Mouse (Mus musculus): ENCODE measurements around the gene Atrn.
"Not testable (repeated sequence)": the region's sequence is repeated elsewhere in the genome, so short reads cannot be mapped to it uniquely, and the experiment has no call there.

Atrn gene

DNA sequence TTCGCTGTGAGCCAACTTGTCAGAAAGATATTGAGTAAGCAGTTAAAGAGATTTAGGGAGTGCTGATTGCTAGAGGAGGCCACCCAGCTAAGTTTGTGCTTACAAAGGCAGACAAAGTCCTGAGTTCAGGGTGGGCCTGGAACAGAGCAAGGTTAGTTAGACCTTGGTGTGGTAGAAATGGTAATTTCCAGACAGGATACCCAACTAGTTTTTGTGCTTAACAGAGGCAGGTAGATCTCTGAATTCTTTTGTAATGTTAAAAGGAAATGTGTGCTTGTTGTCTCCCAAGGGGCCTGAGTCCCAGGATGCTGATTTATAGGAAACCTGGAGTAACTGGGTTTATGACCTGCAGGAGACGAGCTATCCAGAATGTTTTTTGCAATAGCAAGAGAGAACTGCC, 52.6 kb downstream of the Atrn start:
- no peak for DNase-seq (ENCODE audit: low spot score)

DNA sequence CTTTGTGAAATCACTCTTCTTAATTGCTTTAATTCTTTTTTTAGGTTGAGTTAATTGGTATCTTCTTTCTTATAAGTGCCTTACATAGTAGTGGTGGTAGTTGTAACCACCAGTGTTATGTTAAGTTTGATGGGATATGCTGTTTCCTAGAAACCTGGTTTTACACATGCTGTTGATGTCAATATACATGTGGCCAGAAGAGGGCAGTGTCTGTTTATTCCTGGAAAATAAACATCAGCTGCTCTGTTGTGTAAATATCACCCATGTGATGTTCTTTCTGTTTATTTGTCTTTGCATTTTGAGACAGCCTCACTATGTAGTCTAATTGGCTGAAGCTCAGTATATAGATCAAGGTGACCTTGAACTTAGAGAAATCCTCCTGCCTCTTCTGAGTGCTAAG, 55.6 kb downstream of the Atrn start:
- no peak for DNase-seq (ENCODE audit: low spot score)

DNA sequence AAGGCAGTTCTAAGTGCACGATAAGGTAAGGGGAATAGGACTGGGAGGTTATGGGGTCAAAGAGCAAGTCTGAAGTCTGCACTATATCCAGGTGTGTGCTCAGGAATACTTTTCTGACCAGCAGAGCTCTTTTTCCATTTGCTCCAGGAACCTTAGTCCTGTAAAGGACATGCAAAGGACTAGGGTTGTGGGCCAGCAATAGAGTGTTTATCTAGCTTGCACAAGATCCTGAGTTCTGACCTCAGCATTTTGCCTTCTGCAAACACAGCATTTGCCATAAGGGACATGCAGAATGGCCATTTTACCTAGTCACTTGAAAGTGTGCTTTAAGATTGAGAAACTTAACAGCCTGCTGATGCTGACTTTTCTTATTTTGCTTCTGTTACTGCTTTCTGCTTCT, 58.7 kb downstream of the Atrn start:
- DNase-seq (ENCODE audit: low spot score) = no peak

DNA sequence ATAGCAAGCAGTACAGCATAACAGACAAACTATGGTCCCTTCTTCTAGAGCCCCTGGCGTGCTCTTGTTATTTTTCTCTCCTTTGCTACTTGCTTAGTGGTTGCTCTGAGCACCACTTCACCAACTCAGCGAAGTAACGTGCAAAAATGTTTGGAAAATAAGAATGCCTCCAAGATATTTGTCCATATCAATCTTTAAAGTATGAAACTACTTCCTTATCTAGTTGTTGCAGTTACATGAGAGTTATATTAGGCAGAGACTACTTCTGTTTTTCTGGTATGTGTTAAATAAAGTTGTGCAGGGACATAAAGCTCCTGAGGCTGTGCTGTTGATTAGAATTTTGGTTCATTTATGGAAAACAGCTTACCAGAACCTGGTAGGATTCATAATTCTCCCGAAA, 64.7 kb downstream of the Atrn start:
- no peak for DNase-seq (ENCODE audit: low spot score)

DNA sequence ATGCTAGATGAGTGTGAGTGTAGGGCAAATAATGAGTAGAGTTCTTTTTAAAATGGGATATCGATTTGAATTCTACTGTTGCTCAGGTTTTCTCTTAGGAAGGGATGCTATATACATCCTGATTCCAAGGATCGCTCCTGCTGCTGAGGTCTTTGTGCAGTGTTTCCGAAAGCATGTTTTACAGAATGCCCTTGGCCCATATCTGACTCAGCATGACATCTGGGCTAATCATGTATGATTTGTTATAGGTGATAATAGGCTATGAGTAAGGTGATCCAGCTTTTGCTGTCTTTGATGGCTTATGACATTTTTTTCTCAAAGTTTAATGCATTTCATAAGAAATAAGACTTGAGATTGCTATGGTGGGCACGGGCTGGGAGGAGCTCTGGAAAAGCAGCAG, 66.1 kb downstream of the Atrn start:
- DNase-seq (ENCODE audit: low spot score) = no peak

DNA sequence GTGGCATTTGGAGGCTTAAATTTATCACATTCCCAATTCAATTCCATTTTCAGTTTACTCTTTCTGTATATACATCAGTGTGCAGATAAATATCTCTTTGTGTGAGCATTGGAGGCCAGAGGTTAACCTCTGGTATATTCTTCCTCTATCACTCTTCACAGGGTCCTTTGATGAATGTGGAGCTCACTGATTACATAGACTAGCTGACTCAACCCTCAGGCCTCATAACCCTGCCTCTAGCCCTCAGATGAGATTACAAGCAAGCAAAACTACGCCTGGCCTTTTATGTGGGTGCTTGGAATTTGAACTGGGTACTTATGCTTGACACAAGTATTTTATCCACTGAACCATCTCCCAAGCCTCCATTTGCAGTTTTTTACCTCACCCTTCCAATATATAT, 68.6 kb downstream of the Atrn start:
- no peak for DNase-seq (ENCODE audit: low spot score)

DNA sequence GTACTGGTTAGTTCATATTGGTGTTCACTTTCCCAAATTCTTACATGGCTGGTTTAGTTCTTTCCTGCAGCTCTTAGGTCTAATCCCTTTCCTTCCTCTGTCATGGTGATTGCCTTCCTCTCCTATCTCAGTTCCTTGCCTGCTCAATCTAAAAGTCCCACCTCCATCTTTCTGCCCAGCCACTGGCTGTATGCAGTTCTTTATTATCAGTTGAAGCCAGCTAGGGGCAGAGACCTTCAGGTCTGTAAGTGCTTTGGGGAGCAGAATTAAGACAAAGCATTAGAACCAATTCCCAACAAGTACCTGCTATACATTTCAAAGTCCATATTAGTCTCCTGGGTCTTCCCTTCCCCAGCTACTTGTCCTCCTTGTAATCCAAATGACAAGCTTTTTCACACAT, 71.3 kb downstream of the Atrn start:
- no peak for DNase-seq (ENCODE audit: low spot score)

DNA sequence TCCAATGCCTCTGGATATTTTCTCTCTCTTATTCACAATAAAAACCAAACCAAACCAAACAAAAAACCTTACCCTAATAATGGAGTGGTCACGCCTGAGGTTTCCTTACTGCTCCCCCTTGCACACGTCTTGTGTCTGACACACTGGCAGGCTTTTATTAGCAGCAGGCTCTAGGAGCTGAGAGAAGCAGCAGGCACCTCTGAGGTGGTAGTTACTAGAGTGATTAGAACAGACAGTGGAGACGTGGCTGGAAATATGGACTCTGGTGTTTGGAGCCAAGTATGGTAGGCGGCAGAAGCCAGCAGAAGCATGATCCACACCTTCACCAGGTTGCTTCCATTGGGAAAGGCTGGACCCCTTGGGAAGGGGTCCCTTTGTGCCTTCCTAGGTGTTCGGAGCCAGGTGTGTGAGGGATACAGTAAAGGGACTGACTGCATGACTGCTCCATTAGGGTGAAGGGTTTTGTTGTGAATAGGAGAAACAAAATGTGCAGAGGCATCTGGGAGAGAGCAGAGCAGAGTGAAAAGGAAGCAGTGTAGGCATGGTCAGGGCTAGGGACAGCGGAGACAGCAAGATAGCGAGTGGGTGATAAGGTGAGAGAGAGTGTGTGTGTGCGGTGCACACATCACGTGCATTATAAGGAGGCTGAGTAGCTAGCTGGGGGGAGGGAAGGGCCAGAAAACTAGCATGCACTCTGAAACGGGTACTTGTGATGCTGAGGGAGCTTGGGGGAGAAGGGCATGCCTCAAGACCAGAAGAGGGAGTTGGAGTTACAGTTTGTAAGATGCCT, 72.0 kb downstream of the Atrn start:
- DNase-seq (ENCODE audit: low spot score) = no peak

DNA sequence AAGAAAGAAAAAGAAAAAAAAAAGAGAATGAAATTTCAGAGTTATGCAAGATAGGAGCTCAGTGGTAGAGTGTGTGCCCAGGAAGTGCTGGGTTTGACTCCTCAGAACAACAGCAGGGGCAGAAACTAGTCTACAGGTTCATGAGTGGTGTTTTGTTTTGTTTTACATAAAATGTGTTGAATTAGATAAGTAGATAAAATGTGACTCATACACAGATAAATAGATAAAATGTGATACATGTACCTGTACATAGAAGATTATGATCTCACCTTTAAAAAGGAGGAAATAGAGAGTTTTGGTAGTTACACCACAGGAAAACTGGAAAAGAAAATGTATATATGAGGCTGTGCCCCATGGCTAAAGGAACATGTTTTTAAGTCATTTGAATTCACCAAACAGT, 72.8 kb downstream of the Atrn start:
- no peak for DNase-seq (ENCODE audit: low spot score)

DNA sequence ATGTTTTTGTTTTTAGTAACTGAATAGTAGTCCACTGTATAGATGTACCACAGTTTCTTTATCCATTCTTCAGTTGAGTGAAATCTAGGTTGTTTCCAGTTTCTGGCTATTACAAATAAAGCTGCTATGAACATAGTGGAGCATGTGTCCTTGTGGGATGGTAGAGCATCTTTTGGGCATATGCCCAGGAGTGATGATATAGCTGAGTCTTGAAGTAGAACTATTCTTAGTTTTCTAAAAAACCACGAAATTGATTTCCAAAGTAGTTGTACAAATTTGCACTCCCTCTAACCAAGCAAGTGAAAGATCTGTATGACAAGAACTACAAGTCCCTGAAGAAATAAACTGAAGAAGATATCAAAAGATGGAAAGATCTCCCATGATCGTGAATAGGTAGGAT, 86.5 kb downstream of the Atrn start:
- DNase-seq (ENCODE audit: low spot score) = peak; percentile 12

DNA sequence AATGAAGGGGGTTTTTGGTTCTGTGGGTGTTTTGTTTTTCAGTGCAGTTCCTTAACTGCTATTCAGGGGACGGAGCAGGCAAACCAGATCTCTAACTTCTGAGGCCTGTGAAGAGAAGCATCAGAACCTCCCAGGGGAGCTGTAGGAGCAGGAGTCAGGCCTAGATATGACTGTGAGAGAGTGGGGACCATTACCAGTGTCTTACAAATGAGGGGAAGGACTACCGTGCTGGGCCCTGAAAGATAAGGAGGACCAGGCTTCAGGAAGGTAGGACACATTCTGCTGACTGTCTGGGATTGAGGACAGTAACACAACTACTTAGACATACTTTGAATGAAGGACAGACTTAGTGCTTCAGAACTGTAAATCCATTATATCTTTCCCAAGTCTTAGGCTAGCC, 102.8 kb downstream of the Atrn start:
- no peak for DNase-seq (ENCODE audit: low spot score)

DNA sequence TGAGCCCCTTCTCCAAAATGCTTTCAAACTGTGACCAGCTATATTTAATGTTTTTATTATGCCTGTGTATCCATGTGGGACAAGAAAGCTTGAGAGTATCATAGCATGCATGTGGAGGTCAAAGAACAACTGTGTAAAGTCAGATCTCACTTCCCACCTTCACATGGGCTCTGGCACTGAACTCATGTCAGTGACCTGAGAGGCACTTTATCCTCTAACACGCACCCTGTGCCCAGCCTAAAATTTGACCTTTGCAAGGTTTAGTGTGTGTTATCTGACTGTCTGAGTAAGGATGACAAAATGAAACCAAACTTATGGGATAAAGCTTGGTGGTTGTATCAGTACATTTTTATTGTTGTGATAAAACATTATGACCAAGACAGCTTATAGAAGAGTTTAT, 104.3 kb downstream of the Atrn start:
- DNase-seq (ENCODE audit: low spot score) = no peak

DNA sequence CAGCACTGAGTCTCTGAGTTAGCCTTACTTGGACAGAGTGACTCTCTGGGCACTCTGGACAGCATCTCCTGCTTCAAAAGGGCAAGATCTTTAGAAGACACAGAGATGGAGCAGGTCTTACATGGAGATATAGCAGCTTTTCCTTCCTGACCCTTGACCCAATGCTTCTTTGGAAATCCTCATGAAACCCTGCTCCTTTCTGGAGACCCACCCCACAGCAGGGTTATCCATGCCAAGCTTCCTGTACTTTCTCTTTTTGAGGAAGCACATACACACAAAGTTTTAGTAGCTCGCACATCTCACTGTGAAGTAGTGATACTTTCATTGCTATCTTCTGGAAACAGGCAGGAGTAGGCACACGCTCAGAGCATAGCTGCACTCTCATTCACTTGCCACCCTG, 118.9 kb downstream of the Atrn start:
- DNase-seq (ENCODE audit: low spot score) = no peak

DNA sequence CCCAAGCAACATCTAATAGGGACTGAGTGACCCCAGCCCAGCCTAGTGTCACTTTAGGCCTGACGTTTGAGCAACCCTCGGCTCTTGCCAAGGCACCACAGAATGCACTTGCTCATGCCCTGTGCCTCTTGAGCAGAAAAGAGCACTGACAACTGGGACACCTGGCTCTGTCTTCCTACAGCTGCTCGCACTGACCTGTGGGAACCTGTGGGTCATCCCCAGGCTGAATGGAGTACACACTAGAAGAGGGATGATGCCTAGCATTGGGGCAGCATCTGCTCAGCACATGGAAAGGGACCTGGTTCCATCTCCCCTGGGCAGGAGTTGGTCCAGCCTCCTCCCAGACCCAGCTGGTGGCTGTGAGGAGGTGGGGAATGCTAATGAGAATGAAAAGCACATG, 120.6 kb downstream of the Atrn start:
- no peak for DNase-seq (ENCODE audit: low spot score)

DNA sequence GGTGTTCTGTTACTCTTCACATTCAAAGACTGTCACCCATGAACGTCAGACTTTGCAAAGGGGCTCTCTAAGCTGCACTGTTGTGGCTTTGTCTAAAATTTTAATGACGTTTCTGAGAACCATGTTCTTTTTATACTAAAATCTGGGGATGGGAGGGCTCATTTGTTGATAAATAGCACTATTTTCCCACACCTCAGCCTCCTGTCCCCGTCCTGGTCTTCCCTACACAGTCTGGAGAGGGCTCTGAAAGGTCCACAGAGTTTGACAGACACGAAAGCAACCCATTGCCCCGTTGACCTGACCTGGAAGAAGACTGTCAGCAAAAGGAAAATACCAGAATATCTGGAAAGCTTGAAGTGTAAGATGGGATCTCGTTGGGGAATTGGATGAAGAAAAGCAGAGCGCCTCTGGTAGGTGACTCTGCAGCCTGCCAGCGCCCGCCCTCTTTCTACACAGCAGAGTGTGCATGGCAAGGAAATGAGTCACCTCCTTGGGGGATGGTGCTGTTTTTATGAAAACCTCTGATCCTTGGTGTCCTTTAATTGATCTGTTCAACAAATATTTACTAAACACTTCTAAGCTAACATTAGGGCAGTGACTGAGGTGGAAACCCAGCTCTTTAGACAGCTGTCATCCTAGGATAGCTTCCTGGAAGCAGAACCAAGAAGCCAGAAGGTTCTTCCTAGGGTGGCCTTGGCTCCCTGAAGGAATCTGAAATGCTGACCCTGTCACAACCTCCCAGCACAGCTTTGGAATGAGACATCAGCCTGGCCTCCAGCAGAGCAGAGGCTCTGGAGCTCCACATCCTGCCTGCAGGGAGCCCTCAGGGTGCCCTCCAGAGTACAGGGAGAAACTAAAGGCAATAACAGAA, 123.0 kb downstream of the Atrn start:
- no peak for DNase-seq (ENCODE audit: low spot score)

DNA sequence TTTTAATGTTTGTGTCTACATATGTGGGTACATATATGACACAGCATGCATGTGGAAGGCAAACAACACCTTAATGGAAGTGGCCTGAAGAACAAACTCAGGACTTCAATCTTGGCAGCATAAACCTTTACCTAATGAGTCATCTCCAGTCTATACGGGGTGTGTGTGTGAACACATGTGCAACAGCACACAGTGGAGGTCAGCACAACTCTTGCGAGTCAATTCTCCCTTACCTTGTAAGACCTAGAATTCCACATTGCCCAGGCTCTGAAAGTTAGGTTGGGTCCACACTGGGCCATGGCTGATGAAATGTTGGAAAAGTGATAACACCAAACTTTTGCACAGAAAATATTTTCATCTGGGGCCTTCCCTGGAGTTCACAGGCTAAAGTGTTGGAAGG, 124.3 kb downstream of the Atrn start:
- no peak for DNase-seq (ENCODE audit: low spot score)

DNA sequence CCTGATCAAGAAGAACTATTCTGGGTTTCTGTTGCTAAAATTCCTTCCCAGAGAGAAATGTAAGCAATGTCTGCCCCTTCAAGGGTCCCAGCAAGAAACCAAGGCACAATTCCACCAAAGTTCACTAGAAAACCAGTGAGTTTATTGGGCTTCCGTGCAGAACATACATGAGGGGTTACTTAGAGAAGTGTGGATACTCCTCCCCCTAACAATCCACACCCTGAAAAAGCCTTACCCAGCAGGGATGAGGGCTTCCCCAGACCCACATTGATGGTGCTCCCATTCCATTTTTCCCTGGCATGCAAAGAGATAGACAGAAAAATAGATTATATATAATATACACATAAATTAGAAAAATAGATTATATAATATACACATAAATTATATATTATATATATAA, 124.7 kb downstream of the Atrn start:
- DNase-seq (ENCODE audit: low spot score) = no peak

DNA sequence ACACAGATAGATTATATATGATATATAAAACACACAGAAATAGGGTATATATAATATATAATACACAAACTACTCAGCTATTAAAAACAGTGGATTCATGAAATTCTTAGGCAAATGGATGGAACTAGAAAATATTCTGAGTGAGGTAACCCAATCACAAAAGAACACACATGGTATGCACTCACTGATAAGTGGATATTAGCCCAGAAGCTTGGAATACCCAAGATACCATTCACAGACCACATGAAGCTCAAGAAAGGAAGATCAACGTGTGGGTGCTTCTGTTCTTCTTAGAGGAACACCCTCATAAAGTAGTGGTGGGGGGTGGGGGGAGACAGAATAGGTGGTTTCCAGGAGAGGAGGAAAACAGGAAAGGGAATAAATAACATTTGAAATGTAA, 125.1 kb downstream of the Atrn start:
- DNase-seq (ENCODE audit: low spot score) = not testable (repeated sequence)

DNA sequence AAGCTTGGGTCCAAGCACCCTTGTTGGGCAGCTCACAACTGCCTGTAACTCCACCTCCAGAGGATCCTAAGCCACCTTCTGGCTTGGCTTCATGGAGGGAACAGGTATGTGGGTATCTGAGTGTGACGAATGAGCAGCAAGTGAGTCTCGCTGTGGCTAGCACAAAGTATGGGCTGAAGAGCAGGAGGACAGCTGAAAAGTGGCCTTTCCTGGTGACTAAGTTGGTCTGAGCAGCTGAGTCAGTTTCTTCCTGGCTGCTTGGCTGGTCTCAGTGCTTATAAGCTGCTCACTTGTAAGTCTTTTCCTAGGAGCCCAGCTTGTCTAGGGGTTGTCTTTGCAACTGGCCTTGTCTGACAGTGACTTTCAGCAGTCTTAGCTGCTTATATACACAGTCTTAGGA, 130.0 kb downstream of the Atrn start:
- DNase-seq (ENCODE audit: low spot score) = no peak

DNA sequence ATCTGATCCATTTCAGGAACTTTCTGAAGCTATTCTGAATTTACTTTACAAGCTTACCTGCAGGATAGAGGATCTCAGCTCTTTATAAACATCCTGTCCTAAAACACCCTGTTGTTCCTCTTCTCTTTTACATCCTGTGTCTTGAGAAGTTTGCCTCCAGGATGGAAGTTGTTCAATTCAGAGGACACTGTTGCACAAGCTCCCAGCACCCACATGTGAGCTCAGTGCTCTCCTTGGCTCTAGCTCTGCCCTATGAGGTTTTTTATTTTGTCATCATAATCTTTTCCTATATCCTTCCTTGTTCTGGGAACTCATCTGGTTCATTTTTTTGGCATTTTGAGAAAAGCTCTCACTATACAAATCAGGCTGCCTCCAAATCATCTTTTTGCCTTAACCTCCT, 130.5 kb downstream of the Atrn start:
- no peak for DNase-seq (ENCODE audit: low spot score)

DNA sequence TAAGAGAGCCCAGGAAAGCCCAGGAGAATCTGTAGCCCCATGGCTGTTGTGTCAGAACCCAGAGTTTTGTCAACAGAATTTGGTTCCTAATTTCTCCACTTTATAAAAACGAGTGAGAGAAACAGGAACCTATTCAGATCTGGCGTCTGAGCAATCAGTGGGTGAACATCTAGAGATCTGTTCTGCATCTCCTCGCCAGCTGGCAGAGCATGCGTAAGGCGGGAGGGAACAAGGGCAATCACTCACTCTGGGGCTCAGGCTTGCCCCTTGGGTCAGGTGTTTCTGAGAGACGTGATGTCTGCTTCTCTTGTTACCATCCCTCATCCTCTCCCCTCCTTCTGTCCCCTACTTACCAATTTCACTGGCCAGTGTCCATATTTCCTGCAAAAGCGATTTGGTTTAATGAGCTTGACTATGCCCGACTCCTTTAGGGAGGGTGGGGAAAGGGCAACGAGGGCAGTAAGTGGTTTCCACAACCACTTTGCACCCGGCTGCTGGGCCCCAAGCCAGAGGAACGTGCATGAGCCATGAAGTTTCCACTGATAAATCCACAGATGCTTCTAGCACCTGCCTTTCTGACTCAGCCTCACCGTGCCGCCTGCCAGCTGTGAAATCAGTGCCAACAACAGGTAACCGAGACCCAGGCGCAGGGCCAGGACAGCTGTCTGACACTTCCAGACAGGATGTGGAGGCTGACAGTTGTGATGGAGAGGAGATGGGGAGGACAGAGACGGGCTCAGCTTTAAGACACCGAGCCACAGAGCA, 131.1 kb downstream of the Atrn start:
- DNase-seq (ENCODE audit: low spot score) = no peak

DNA sequence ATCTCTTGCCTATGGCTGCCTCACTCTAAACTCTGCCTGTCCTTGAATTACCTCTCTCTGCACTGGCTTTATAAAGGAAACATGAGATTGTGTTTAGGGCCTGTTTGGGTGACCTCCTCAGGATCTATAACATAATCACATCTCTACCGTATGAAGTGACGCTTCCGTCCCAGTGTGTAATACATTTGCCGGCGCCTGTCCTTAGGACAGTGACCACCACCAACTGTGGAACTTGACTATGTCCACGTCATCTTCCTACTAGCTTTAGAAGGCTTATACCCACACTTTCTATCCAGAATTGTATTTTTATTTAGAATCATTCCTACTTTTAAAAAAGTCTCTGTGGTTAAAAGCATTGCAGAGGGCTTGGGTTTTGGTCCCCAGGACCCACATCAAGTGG, 131.9 kb downstream of the Atrn start:
- no peak for DNase-seq (ENCODE audit: low spot score)

DNA sequence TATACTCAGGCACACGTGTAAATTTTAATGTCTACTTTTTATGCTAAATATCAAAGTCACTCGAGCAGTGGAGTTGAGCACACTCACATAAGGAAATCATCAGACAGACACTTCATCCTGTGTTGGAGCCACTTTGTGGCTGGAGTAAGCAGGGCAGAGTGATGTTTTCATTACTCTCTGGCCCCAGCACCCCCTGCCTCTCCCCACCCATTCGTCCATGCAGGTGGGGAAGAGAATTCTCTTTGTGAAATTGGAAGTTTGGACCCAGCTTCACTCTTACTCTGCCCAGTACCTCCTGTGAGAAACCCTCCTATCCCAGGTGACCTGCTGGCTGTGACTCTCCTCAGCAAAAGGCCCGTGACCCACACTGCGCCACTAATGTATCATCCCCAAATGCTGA, 132.4 kb downstream of the Atrn start:
- DNase-seq (ENCODE audit: low spot score) = no peak
